Mouse (Mus musculus): ENCODE measurements at regions not wholly inside any gene's neighbourhood (a gene's known extent, or its start where the extent isn't known, plus 50 kb on each side); places are given as distances from the start of the nearest gene placed in this dataset.
A peak's percentile ranks its signal among the peaks of the same experiment; 100 is the strongest.

- H3K4me2 ChIP-seq (ENCODE audit: low read depth, low read length), result no peak overlapping the region
- no peak for TF ChIP-seq CTCF (IDR thresholded peaks at IDR 0.05; ENCODE audit: low read depth)
- no peak for TF ChIP-seq EP300 (IDR thresholded peaks at IDR 0.05; ENCODE audit: low read depth)
- H3K27ac ChIP-seq (ENCODE audit: low read depth), result no peak overlapping the region
- peaks cover 3% of the 10 kb centered on the region; the same call in 1 of the 2 replicates for H3K4me1 ChIP-seq (ENCODE audit: insufficient read depth)
- no peak overlapping the region for H3K4me3 ChIP-seq (ENCODE audit: low read depth, low read length)
- H3K9me3 ChIP-seq (ENCODE audit: low read length), result no peaks in the 10 kb centered on the region
- ATAC-seq (no peak), DNase-seq (no peak)
- no peaks in the 10 kb centered on the region for H3K36me3 ChIP-seq (replicated peaks; ENCODE audit: insufficient read depth, low read length)
- H3K9ac ChIP-seq (replicated peaks), result no peak overlapping the region
- 71% methylated on average over 2 of the region's 2 CpGs for WGBS (ENCODE audit: insufficient replicate concordance)
- no peaks in the 10 kb centered on the region for H3K27me3 ChIP-seq (ENCODE audit: insufficient read depth, low read length)
These were observed 179.8 kb upstream of the Plxnc1 start for GRCm38 (mm10) chr10:95124476-95124875.

- Histone ChIP-seq H3K9ac (replicated peaks) (no peak overlapping the region), H3K4me1 (ENCODE audit: insufficient read depth) (peaks cover 3% of the 10 kb centered on the region; the same call in 1 of the 2 replicates), H3K9me3 (ENCODE audit: low read length) (no peaks in the 10 kb centered on the region), H3K4me2 (ENCODE audit: low read depth, low read length) (no peak overlapping the region), H3K27ac (ENCODE audit: low read depth) (no peak overlapping the region), H3K27me3 (ENCODE audit: insufficient read depth, low read length) (no peaks in the 10 kb centered on the region), H3K4me3 (ENCODE audit: low read depth, low read length) (no peak overlapping the region), H3K36me3 (replicated peaks; ENCODE audit: insufficient read depth, low read length) (no peaks in the 10 kb centered on the region)
- TF ChIP-seq CTCF (IDR thresholded peaks at IDR 0.05; ENCODE audit: low read depth) (no peak), EP300 (IDR thresholded peaks at IDR 0.05; ENCODE audit: low read depth) (no peak)
- 64% methylated on average over 4 of the region's 4 CpGs for WGBS (ENCODE audit: insufficient replicate concordance)
- ATAC-seq (no peak), DNase-seq (no peak)
These were observed 175.4 kb upstream of the Plxnc1 start for GRCm38 (mm10) chr10:95120007-95120406.

DNA sequence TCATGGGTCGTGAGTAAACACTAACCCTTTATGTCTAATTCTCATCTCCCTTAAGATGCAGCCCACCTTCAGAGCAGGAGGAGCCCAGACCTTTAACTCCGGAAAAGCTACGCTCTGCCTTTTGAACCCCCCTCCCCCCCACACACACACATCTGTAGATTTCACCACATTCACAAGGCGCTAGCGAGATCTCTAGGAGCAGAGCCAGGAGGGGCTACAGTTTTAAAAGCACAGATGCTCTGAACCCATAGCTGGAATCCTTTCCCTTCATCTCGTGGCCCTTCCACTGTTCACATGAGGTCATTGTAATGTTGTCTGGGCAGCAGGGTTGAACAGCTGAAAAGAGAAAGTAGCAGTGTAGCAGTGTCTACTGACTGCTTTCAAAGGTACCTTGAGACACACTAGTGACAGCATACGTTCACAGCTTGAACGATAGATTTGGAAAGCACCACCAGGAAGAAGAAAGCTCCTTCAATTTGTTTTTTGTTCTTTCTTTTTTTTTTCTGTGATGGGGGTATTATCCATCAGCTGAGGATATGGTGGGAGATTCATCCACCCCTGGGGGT lies 174.2 kb upstream of the Plxnc1 start:
- 73% methylated on average over 8 of the region's 8 CpGs for WGBS (ENCODE audit: insufficient replicate concordance)
- H3K4me2 ChIP-seq (ENCODE audit: low read depth, low read length), result no peak overlapping the region
- H3K4me3 ChIP-seq (ENCODE audit: low read depth, low read length), result no peak overlapping the region

DNA sequence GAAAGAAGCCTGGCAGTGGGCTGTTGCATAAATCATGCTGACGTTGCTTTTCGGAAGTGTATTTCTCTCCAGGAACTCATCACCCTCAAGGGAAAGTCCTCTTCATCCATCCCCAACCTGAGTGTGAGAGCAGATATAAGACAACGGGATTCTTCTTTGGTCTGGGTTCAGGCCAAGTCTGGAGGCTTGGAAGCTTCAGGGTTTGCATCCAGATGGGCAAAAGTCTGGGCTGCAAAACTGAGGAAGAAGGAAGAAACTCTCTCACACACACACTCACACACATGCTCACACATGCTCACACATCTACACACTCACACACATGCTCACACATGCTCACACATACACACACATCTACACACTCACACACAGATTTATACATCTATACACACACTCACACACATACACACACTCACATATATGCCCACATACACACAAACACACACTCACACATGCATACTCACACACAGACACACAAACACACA lies 173.1 kb upstream of the Plxnc1 start:
- no peaks in the 10 kb centered on the region for H3K9me3 ChIP-seq (ENCODE audit: low read length)
- H3K9ac ChIP-seq (replicated peaks), result no peak overlapping the region
- H3K4me2 ChIP-seq (ENCODE audit: low read depth, low read length), result no peak overlapping the region
- WGBS (ENCODE audit: insufficient replicate concordance), result 57% methylated on average over 3 of the region's 3 CpGs
- TF ChIP-seq EP300 (IDR thresholded peaks at IDR 0.05; ENCODE audit: low read depth), result no peak
- TF ChIP-seq CTCF (IDR thresholded peaks at IDR 0.05; ENCODE audit: low read depth), result no peak
- H3K36me3 ChIP-seq (replicated peaks; ENCODE audit: insufficient read depth, low read length), result no peaks in the 10 kb centered on the region
- no peak overlapping the region for H3K4me3 ChIP-seq (ENCODE audit: low read depth, low read length)
- no peaks in the 10 kb centered on the region for H3K27me3 ChIP-seq (ENCODE audit: insufficient read depth, low read length)
- DNase-seq (no peak), ATAC-seq (no peak)
- peaks cover 3% of the 10 kb centered on the region; the same call in 1 of the 2 replicates for H3K4me1 ChIP-seq (ENCODE audit: insufficient read depth)
- no peak overlapping the region for H3K27ac ChIP-seq (ENCODE audit: low read depth)

More for the DNA sequence above, 174.2 kb upstream of the Plxnc1 start:
- DNase-seq (no peak), ATAC-seq (no peak)
- H3K27me3 ChIP-seq (ENCODE audit: insufficient read depth, low read length), result no peaks in the 10 kb centered on the region
- no peak overlapping the region for H3K27ac ChIP-seq (ENCODE audit: low read depth)
- no peak overlapping the region for H3K9ac ChIP-seq (replicated peaks)
- no peak for TF ChIP-seq EP300 (IDR thresholded peaks at IDR 0.05; ENCODE audit: low read depth)
- no peak for TF ChIP-seq CTCF (IDR thresholded peaks at IDR 0.05; ENCODE audit: low read depth)
- H3K36me3 ChIP-seq (replicated peaks; ENCODE audit: insufficient read depth, low read length), result no peaks in the 10 kb centered on the region
- H3K4me1 ChIP-seq (ENCODE audit: insufficient read depth), result peaks cover 3% of the 10 kb centered on the region; the same call in 1 of the 2 replicates
- H3K9me3 ChIP-seq (ENCODE audit: low read length), result no peaks in the 10 kb centered on the region

DNA sequence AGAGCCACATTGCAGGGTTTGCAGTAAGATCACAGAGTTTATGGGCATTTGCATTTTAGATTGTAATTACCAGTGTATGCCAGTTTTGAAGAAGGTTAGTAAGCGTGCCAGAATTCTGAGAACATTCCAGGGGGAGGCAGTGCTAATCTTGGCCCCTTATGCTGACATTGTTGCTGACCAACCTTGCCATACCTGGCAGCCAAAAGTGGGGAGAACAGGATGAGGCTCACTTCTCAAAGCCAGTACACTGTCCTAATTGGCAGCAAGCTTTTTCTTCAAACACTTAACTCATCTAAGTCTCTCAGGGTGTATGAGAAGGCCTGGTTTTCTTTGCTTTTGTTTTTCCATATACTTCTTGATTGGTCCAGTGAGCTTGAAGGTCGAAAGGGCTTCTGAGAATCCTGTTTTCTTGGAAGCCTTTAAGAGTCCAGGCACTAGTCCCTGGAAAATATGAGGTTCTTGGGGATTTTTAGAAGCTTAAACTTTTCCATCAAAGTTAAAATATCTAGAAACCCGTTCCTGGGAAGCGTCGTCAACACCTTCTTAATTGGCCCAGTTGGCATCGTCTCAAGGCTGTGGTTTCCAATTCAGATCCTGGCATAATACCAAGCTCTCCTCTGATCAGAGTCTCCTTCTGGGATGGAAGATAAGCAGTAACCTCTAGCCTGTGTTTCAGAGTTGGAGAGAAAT lies 172.6 kb upstream of the Plxnc1 start:
- ATAC-seq, result peak; percentile 31
- no peak for DNase-seq

GRCm38 (mm10) chr10:95116579-95117011 lies 172.0 kb upstream of the Plxnc1 start:
- no peak overlapping the region for H3K27ac ChIP-seq (ENCODE audit: low read depth)
- no peak overlapping the region for H3K4me3 ChIP-seq (ENCODE audit: low read depth, low read length)
- H3K4me2 ChIP-seq (ENCODE audit: low read depth, low read length), result no peak overlapping the region
- ATAC-seq (no peak), DNase-seq (no peak)
- no peak for TF ChIP-seq EP300 (IDR thresholded peaks at IDR 0.05; ENCODE audit: low read depth)
- no peak for TF ChIP-seq CTCF (IDR thresholded peaks at IDR 0.05; ENCODE audit: low read depth)
- peaks cover 3% of the 10 kb centered on the region; the same call in 1 of the 2 replicates for H3K4me1 ChIP-seq (ENCODE audit: insufficient read depth)
- H3K27me3 ChIP-seq (ENCODE audit: insufficient read depth, low read length), result no peaks in the 10 kb centered on the region
- H3K36me3 ChIP-seq (replicated peaks; ENCODE audit: insufficient read depth, low read length), result no peaks in the 10 kb centered on the region
- WGBS (ENCODE audit: insufficient replicate concordance), result 55% methylated on average over 3 of the region's 3 CpGs
- no peak overlapping the region for H3K9ac ChIP-seq (replicated peaks)
- H3K9me3 ChIP-seq (ENCODE audit: low read length), result no peaks in the 10 kb centered on the region

More for the DNA sequence above, 172.6 kb upstream of the Plxnc1 start:
- no peak for TF ChIP-seq CTCF (IDR thresholded peaks at IDR 0.05; ENCODE audit: low read depth)
- peak; percentile 55; the same call in 1 of the 2 replicates for TF ChIP-seq EP300 (IDR thresholded peaks at IDR 0.05; ENCODE audit: low read depth)
- H3K36me3 ChIP-seq (replicated peaks; ENCODE audit: insufficient read depth, low read length), result no peaks in the 10 kb centered on the region
- H3K4me3 ChIP-seq (ENCODE audit: low read depth, low read length), result no peak overlapping the region
- H3K27ac ChIP-seq (ENCODE audit: low read depth), result no peak overlapping the region
- H3K9ac ChIP-seq (replicated peaks), result no peak overlapping the region
- H3K4me1 ChIP-seq (ENCODE audit: insufficient read depth), result peaks cover 3% of the 10 kb centered on the region; the same call in 1 of the 2 replicates
- WGBS (ENCODE audit: insufficient replicate concordance), result 62% methylated on average over 6 of the region's 6 CpGs
- H3K9me3 ChIP-seq (ENCODE audit: low read length), result no peaks in the 10 kb centered on the region
- H3K4me2 ChIP-seq (ENCODE audit: low read depth, low read length), result no peak overlapping the region
- no peaks in the 10 kb centered on the region for H3K27me3 ChIP-seq (ENCODE audit: insufficient read depth, low read length)

Measured in liver, postnatal 0 days (tissue).